Comparison of ENCODE assay signal across 22 mouse cellular contexts in the genomic region with DNA sequence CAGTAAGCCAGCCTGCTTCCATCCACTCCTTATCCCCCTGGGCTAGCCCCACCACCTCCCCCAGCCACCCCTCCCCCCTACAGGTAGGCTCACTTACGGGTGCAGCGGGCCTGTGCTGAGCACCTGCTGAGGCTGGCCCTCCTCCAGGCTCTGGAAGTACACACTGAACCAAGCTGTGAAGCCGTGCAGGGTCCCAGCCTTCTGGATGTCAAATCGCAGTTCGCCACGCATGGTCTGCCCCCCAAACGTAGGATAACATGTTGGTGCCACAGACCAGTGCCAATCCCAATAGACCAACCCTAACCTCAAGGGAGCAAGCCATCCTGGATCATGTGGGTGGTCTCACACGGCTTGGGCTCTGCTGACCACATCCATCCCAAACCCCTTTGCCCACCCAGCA. TPM values are rescaled to one million over a fixed set of nuclear protein-coding genes. Genes with fewer than 3 reads are reported as not detected.
DNase-seq lines count a peak whose midpoint lies in the region; ATAC-seq and TF ChIP-seq lines count a peak whose summit lies in the region.
"Had no signal": no experiment of that assay in that cellular context is flagged by ENCODE, and none has a peak within 500 bp of the region (broad histone marks: within the 10 kb centered on the region; RNA-seq: fewer than 3 reads in every experiment).

No protein-coding gene starts in this region.

- ATAC-seq in embryonic facial prominence, embryonic 13.5 days (ENCODE audit: insufficient number of reproducible peaks, insufficient read depth, low FRiP score, low TSS enrichment, low read depth) = 0 out of 2 replicates have a peak, but pooled peaks have one; percentile 23
- ATAC-seq in intestine, embryonic 14.5 days (replicated peaks; ENCODE audit: low FRiP score, low TSS enrichment, low read depth) = no peak
- no peak for ATAC-seq in intestine, postnatal 0 days
- no peak for ATAC-seq in neural tube, embryonic 15.5 days (ENCODE audit: low FRiP score)
- ATAC-seq in stomach, postnatal 0 days (ENCODE audit: low FRiP score, low TSS enrichment) = no peak
- ATAC-seq: CD4-positive, CD25-positive, alpha-beta regulatory T cell, adult 4 months; forebrain, embryonic 16.5 days had no signal

- no peak for TF ChIP-seq EP300 in stomach, postnatal 0 days (optimal IDR thresholded peaks at IDR 0.05)

- no peak overlapping the region for H3K27ac ChIP-seq in embryonic facial prominence, embryonic 13.5 days
- no peak overlapping the region for H3K27ac ChIP-seq in embryonic facial prominence, embryonic 10.5 days (replicated peaks)
- H3K27ac ChIP-seq in intestine, embryonic 14.5 days (ENCODE audit: low read depth) = no peak overlapping the region
- H3K27ac ChIP-seq in intestine, postnatal 0 days (ENCODE audit: low read depth, low read length) = no peak overlapping the region
- no peak overlapping the region for H3K27ac ChIP-seq in neural tube, embryonic 15.5 days (replicated peaks)
- H3K27ac ChIP-seq in stomach, postnatal 0 days (replicated peaks) = no peak overlapping the region
- H3K27ac ChIP-seq: embryonic facial prominence, embryonic 12.5 days; forebrain, embryonic 12.5 days; heart, adult 2 months; heart, embryonic 13.5 days; hindbrain, embryonic 13.5 days had no signal

- no peak for DNase-seq in embryonic facial prominence, embryonic 10.5 days (ENCODE audit: low spot score)
- peak; percentile 16 for DNase-seq in intestine, embryonic 14.5 days (ENCODE audit: low spot score)
- peak; percentile 1 for DNase-seq in neural tube, embryonic 10.5 days (ENCODE audit: extremely low spot score, low spot score)
- peak; percentile 9 for DNase-seq in stomach, postnatal 0 days (ENCODE audit: low spot score)
- DNase-seq: adrenal gland, postnatal 10 days; B cell, adult 2 months; cerebellum, adult 11 months; cerebellum, adult 8-10 months; cerebellum, postnatal 14 days; embryo, embryonic 11 days; gastrocnemius, postnatal 10 days; heart, postnatal 4 days had no signal

- H3K9me3 ChIP-seq in embryonic facial prominence, embryonic 13.5 days = peaks cover under 1% of the 10 kb centered on the region; the same call in 1 of the 2 replicates
- H3K9me3 ChIP-seq in embryonic facial prominence, embryonic 10.5 days = peaks cover 5% of the 10 kb centered on the region
- H3K9me3 ChIP-seq in intestine, embryonic 14.5 days (ENCODE audit: control insufficient read depth, low read length) = 0 out of 2 replicates have a peak, but pooled peaks cover 2% of the 10 kb centered on the region
- H3K9me3 ChIP-seq in intestine, postnatal 0 days (ENCODE audit: control insufficient read depth) = peaks cover under 1% of the 10 kb centered on the region; the same call in 1 of the 2 replicates
- H3K9me3 ChIP-seq in neural tube, embryonic 15.5 days (replicated peaks) = no peaks in the 10 kb centered on the region
- H3K9me3 ChIP-seq in stomach, postnatal 0 days (ENCODE audit: control insufficient read depth, low read length) = 0 out of 2 replicates have a peak, but pooled peaks cover under 1% of the 10 kb centered on the region
- H3K9me3 ChIP-seq: hindbrain, embryonic 13.5 days had no signal

- H3K4me3 ChIP-seq in embryonic facial prominence, embryonic 13.5 days = no peak overlapping the region
- no peak overlapping the region for H3K4me3 ChIP-seq in embryonic facial prominence, embryonic 10.5 days
- H3K4me3 ChIP-seq in intestine, embryonic 14.5 days (ENCODE audit: low read depth, low read length) = no peak overlapping the region
- H3K4me3 ChIP-seq in intestine, postnatal 0 days (ENCODE audit: low read depth, low read length) = no peak overlapping the region
- no peak overlapping the region for H3K4me3 ChIP-seq in neural tube, embryonic 15.5 days (replicated peaks)
- no peak overlapping the region for H3K4me3 ChIP-seq in stomach, postnatal 0 days (ENCODE audit: low read depth, low read length)
- H3K4me3 ChIP-seq: embryonic facial prominence, embryonic 12.5 days; forebrain, embryonic 12.5 days; heart, adult 2 months; heart, embryonic 13.5 days; hindbrain, embryonic 13.5 days had no signal

- no peaks in the 10 kb centered on the region for H3K4me1 ChIP-seq in embryonic facial prominence, embryonic 13.5 days
- H3K4me1 ChIP-seq in embryonic facial prominence, embryonic 10.5 days = no peaks in the 10 kb centered on the region
- H3K4me1 ChIP-seq in intestine, embryonic 14.5 days (replicated peaks; ENCODE audit: control insufficient read depth, insufficient read depth, low read length) = no peaks in the 10 kb centered on the region
- H3K4me1 ChIP-seq in intestine, postnatal 0 days (replicated peaks; ENCODE audit: control insufficient read depth, insufficient read depth, low read length) = no peaks in the 10 kb centered on the region
- no peaks in the 10 kb centered on the region for H3K4me1 ChIP-seq in neural tube, embryonic 15.5 days
- H3K4me1 ChIP-seq in stomach, postnatal 0 days (replicated peaks; ENCODE audit: control insufficient read depth, insufficient read depth) = no peaks in the 10 kb centered on the region
- H3K4me1 ChIP-seq: embryonic facial prominence, embryonic 12.5 days; forebrain, embryonic 12.5 days; heart, embryonic 13.5 days; hindbrain, embryonic 13.5 days had no signal

- H3K36me3 ChIP-seq in embryonic facial prominence, embryonic 13.5 days = peaks cover 69% of the 10 kb centered on the region
- H3K36me3 ChIP-seq in embryonic facial prominence, embryonic 10.5 days (replicated peaks) = peaks cover 68% of the 10 kb centered on the region
- peaks cover 52% of the 10 kb centered on the region for H3K36me3 ChIP-seq in intestine, embryonic 14.5 days (ENCODE audit: control insufficient read depth, insufficient read depth, low read length)
- H3K36me3 ChIP-seq in intestine, postnatal 0 days (ENCODE audit: control insufficient read depth, insufficient read depth) = peaks cover 18% of the 10 kb centered on the region
- H3K36me3 ChIP-seq in neural tube, embryonic 15.5 days = peaks cover 80% of the 10 kb centered on the region
- peaks cover 5% of the 10 kb centered on the region; the same call in 1 of the 2 replicates for H3K36me3 ChIP-seq in stomach, postnatal 0 days (ENCODE audit: control insufficient read depth, insufficient read depth, low read length)

- no peak for TF ChIP-seq CTCF in intestine, postnatal 0 days (IDR thresholded peaks at IDR 0.05; ENCODE audit: low read depth)
- no peak for TF ChIP-seq CTCF in stomach, postnatal 0 days (IDR thresholded peaks at IDR 0.05; ENCODE audit: low read depth)

- H3K4me2 ChIP-seq in embryonic facial prominence, embryonic 13.5 days = no peak overlapping the region
- H3K4me2 ChIP-seq in intestine, embryonic 14.5 days (ENCODE audit: low read length) = no peak overlapping the region
- no peak overlapping the region for H3K4me2 ChIP-seq in intestine, postnatal 0 days (replicated peaks; ENCODE audit: low read depth)
- no peak overlapping the region for H3K4me2 ChIP-seq in neural tube, embryonic 15.5 days
- H3K4me2 ChIP-seq in stomach, postnatal 0 days (replicated peaks; ENCODE audit: low read depth) = no peak overlapping the region
- H3K4me2 ChIP-seq: embryonic facial prominence, embryonic 12.5 days; forebrain, embryonic 12.5 days; heart, embryonic 13.5 days; hindbrain, embryonic 13.5 days had no signal

- H3K27me3 ChIP-seq in embryonic facial prominence, embryonic 13.5 days = no peaks in the 10 kb centered on the region
- H3K27me3 ChIP-seq in embryonic facial prominence, embryonic 10.5 days (replicated peaks; ENCODE audit: low read depth, poor library complexity, severe bottlenecking) = no peaks in the 10 kb centered on the region
- H3K27me3 ChIP-seq in intestine, embryonic 14.5 days (replicated peaks; ENCODE audit: control insufficient read depth, insufficient read depth, low read length) = no peaks in the 10 kb centered on the region
- H3K27me3 ChIP-seq in intestine, postnatal 0 days (replicated peaks; ENCODE audit: control insufficient read depth, insufficient read depth, low read length) = no peaks in the 10 kb centered on the region
- no peaks in the 10 kb centered on the region for H3K27me3 ChIP-seq in neural tube, embryonic 15.5 days (replicated peaks)
- H3K27me3 ChIP-seq in stomach, postnatal 0 days (ENCODE audit: control insufficient read depth, insufficient read depth, low read length) = no peaks in the 10 kb centered on the region
- H3K27me3 ChIP-seq: embryonic facial prominence, embryonic 12.5 days; forebrain, embryonic 12.5 days; heart, embryonic 13.5 days; hindbrain, embryonic 13.5 days had no signal

- no peak overlapping the region for H3K9ac ChIP-seq in embryonic facial prominence, embryonic 13.5 days
- no peak overlapping the region for H3K9ac ChIP-seq in intestine, embryonic 14.5 days (ENCODE audit: low read length)
- no peak overlapping the region for H3K9ac ChIP-seq in intestine, postnatal 0 days (ENCODE audit: low read depth, low read length)
- H3K9ac ChIP-seq in neural tube, embryonic 15.5 days (replicated peaks) = no peak overlapping the region
- H3K9ac ChIP-seq in stomach, postnatal 0 days (ENCODE audit: low read length) = no peak overlapping the region
- H3K9ac ChIP-seq: embryonic facial prominence, embryonic 12.5 days; forebrain, embryonic 12.5 days; heart, embryonic 13.5 days; hindbrain, embryonic 13.5 days had no signal

- WGBS in embryonic facial prominence, embryonic 13.5 days = 92% methylated on average over 8 of the region's 8 CpGs
- 91% methylated on average over 8 of the region's 8 CpGs for WGBS in embryonic facial prominence, embryonic 10.5 days
- 92% methylated on average over 8 of the region's 8 CpGs for WGBS in intestine, embryonic 14.5 days
- 92% methylated on average over 8 of the region's 8 CpGs for WGBS in intestine, postnatal 0 days
- 92% methylated on average over 8 of the region's 8 CpGs for WGBS in neural tube, embryonic 15.5 days
- WGBS in stomach, postnatal 0 days = 91% methylated on average over 8 of the region's 8 CpGs

RNA-seq across cellular contexts. Expression of a gene that starts 28.4 kb away (rescaled TPM):
- 62.5 and 67.7 TPM in 2 replicates for polyA plus RNA-seq in embryonic facial prominence, embryonic 13.5 days (2015; fragmentation: Nextera tagmentation; extraction: Ambion mirVana)
- polyA plus RNA-seq in embryonic facial prominence, embryonic 10.5 days (2016; fragmentation: Nextera tagmentation; extraction: Ambion mirVana) = 62.2 and 64.5 TPM in 2 replicates
- polyA plus RNA-seq in intestine, embryonic 14.5 days (2014; fragmentation: Nextera tagmentation; extraction: Ambion mirVana) = 53.6 and 61.8 TPM in 2 replicates
- polyA plus RNA-seq in intestine, postnatal 0 days (2015; fragmentation: Nextera tagmentation; extraction: Ambion mirVana) = 23.9 and 25.6 TPM in 2 replicates
- 262 and 302 TPM in 2 replicates for polyA plus RNA-seq in neural tube, embryonic 15.5 days (2015; fragmentation: Nextera tagmentation; extraction: Ambion mirVana)
- 26.3 and 28.0 TPM in 2 replicates for polyA plus RNA-seq in stomach, postnatal 0 days (2015; fragmentation: Nextera tagmentation; extraction: Ambion mirVana)

RNA-seq across cellular contexts. Expression of a gene that starts 44.4 kb away (rescaled TPM):
- polyA plus RNA-seq in embryonic facial prominence, embryonic 13.5 days (2015; fragmentation: Nextera tagmentation; extraction: Ambion mirVana) = 5.7 and 8.1 TPM in 2 replicates
- polyA plus RNA-seq in embryonic facial prominence, embryonic 10.5 days (2016; fragmentation: Nextera tagmentation; extraction: Ambion mirVana) = 0.10 TPM in 1 of 2 replicates, not detected in the other
- 1.2 and 1.4 TPM in 2 replicates for polyA plus RNA-seq in intestine, embryonic 14.5 days (2014; fragmentation: Nextera tagmentation; extraction: Ambion mirVana)
- polyA plus RNA-seq in intestine, postnatal 0 days (2015; fragmentation: Nextera tagmentation; extraction: Ambion mirVana) = 5.9 and 7.0 TPM in 2 replicates
- polyA plus RNA-seq in neural tube, embryonic 15.5 days (2015; fragmentation: Nextera tagmentation; extraction: Ambion mirVana) = 5.4 and 7.4 TPM in 2 replicates
- polyA plus RNA-seq in stomach, postnatal 0 days (2015; fragmentation: Nextera tagmentation; extraction: Ambion mirVana) = 2.1 and 2.6 TPM in 2 replicates
- polyA plus RNA-seq: CD4-positive, CD25-positive, alpha-beta regulatory T cell, adult 4 months had no signal
